Mouse (Mus musculus) myocyte (in vitro differentiated cells): Measurements from ENCODE around the gene Arl9. TPM values are rescaled to one million over a fixed set of nuclear protein-coding genes. Genes with fewer than 3 reads are reported as not detected.
"Not testable (repeated sequence)": the region's sequence is repeated elsewhere in the genome, so short reads cannot be mapped to it uniquely, and the experiment has no call there.

ENCODE experiments used
- H3K27me3 ChIP-seq: one replicate; pipeline ENCODE4 v1.6.1; 2011; ENCODE audit not compliant: control insufficient read depth, insufficient read depth, insufficient read length
- H3K36me3 ChIP-seq: one replicate; pipeline ENCODE4 v1.6.1; 2011; ENCODE audit not compliant: control insufficient read depth, insufficient read depth
- H3K4me2 ChIP-seq: one replicate; pipeline ENCODE4 v1.6.1; 2011; ENCODE audit warnings: low read depth, control low read depth
- H3K4me3 ChIP-seq: one replicate; pipeline ENCODE4 v1.5.1; 2011; ENCODE audit warnings: mild to moderate bottlenecking, control low read depth, moderate library complexity
- H3K79me2 ChIP-seq: one replicate; pipeline ENCODE4 v1.6.1; 2011; ENCODE audit not compliant: control insufficient read depth, insufficient read depth
- H3ac ChIP-seq: one replicate; pipeline ENCODE4 v1.6.1; 2011; ENCODE audit not compliant: control insufficient read depth, insufficient read length
- CEBPB ChIP-seq: IDR thresholded peaks from 2 replicates; pipeline ENCODE4 v1.6.1; 2011; ENCODE audit warnings: mild to moderate bottlenecking, moderate library complexity; ENCODE audit not compliant: poor library complexity, insufficient read depth, severe bottlenecking
- E2F4 ChIP-seq: IDR thresholded peaks from one replicate; pipeline ENCODE4 v1.6.1; 2011; ENCODE audit warnings: mild to moderate bottlenecking, control low read depth, moderate library complexity; ENCODE audit not compliant: insufficient read depth
- MAX ChIP-seq: IDR thresholded peaks from one replicate; pipeline ENCODE4 v1.6.1; 2011; ENCODE audit warnings: low read depth, mild to moderate bottlenecking, control low read depth
- MYOD1 ChIP-seq, 3 experiments: IDR thresholded peaks; one replicate each; pipeline ENCODE4 v1.6.1; 2011; ENCODE audit warnings: control low read depth in 2 of 3, low read depth in 2 of 3, mild to moderate bottlenecking in 2 of 3, moderate library complexity in 1 of 3; ENCODE audit not compliant: insufficient read length in 2 of 3, control insufficient read depth in 1 of 3
- MYOG ChIP-seq, 3 experiments: IDR thresholded peaks; one replicate each; pipeline ENCODE4 v1.6.1; 2011; ENCODE audit warnings: control low read depth in 2 of 3, low read depth in 2 of 3, mild to moderate bottlenecking in 2 of 3; ENCODE audit not compliant: insufficient read length in 2 of 3, control insufficient read depth in 1 of 3, insufficient read depth in 1 of 3
- POLR2A ChIP-seq: IDR thresholded peaks from one replicate; pipeline ENCODE4 v1.6.1; 2011; ENCODE audit warnings: low read depth, mild to moderate bottlenecking, control low read depth, moderate library complexity; ENCODE audit not compliant: insufficient read length
- POLR2AphosphoS2 ChIP-seq: IDR thresholded peaks from one replicate; pipeline ENCODE4 v1.6.1; 2011; ENCODE audit warnings: low read depth, control low read depth; ENCODE audit not compliant: insufficient read length
- REST ChIP-seq: IDR thresholded peaks from one replicate; pipeline ENCODE4 v1.6.1; 2011; ENCODE audit warnings: mild to moderate bottlenecking, control low read depth, moderate library complexity; ENCODE audit not compliant: insufficient read depth, insufficient read length
- SRF ChIP-seq: IDR thresholded peaks from one replicate; pipeline ENCODE4 v1.6.1; 2011; ENCODE audit warnings: low read depth; ENCODE audit not compliant: control insufficient read depth, insufficient read length
- TCF12 ChIP-seq: IDR thresholded peaks from one replicate; pipeline ENCODE4 v1.6.1; 2011; ENCODE audit warnings: mild to moderate bottlenecking, control low read depth; ENCODE audit not compliant: poor library complexity, insufficient read depth, severe bottlenecking
- TCF3 ChIP-seq: IDR thresholded peaks from one replicate; pipeline ENCODE4 v1.6.1; 2011; ENCODE audit warnings: low read depth, control low read depth; ENCODE audit not compliant: insufficient read length
- USF1 ChIP-seq: IDR thresholded peaks from one replicate; pipeline ENCODE4 v1.6.1; 2011; ENCODE audit warnings: low read depth, mild to moderate bottlenecking, control low read depth, moderate library complexity
- polyA plus RNA-seq: library from polyadenylated mRNA; unstranded; fragments of >200 nt; fragmentation: generic; extraction: Trizol; gene quantifications from one replicate; pipeline ENCODE4 v1.2.1, GENCODE M21; 2012; ENCODE audit warnings: missing spikeins

Arl9 gene
- polyA plus RNA-seq, 1 experiment = not detected

DNA sequence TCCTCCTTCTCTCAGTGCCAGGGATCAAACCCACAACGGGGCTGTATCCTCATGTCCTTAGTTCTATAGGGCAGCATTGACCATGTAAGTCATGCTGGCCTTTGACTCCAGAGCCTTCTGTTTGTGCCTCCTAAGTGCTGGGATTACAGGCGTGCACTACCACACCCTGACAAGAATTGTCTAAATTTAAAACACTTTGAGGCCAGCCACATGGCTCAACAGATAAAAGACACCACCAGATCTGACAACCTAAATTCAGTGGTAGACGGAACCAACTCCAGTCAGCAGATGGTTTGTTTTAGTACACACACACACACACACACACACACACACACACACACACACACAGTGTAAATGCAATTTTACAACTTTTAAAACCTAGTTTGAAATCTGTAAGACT is 24.2 kb downstream of the Arl9 start:
- Histone ChIP-seq H3K36me3 (no peaks in the 10 kb centered on the region), H3K4me2 (no peak overlapping the region), H3ac (no peak overlapping the region), H3K79me2 (no peaks in the 10 kb centered on the region), H3K4me3 (no peak overlapping the region), H3K27me3 (peaks cover 13% of the 10 kb centered on the region)
- no peak for TF ChIP-seq SRF
- TF ChIP-seq POLR2AphosphoS2 = no peak
- no peak for TF ChIP-seq TCF12
- TF ChIP-seq E2F4 = no peak
- TF ChIP-seq USF1 = no peak
- TF ChIP-seq CEBPB = no peak
- TF ChIP-seq REST = no peak
- TF ChIP-seq MYOD1 (IDR thresholded peaks at IDR 0.05; ENCODE audit: control insufficient read depth in 1 of 3, insufficient read length in 2 of 3, low read depth in 2 of 3) = no peak
- TF ChIP-seq MYOG (IDR thresholded peaks at IDR 0.05; ENCODE audit: control insufficient read depth in 1 of 3, insufficient read depth in 1 of 3, insufficient read length in 2 of 3, low read depth in 2 of 3) = no peak
- TF ChIP-seq POLR2A = no peak

DNA sequence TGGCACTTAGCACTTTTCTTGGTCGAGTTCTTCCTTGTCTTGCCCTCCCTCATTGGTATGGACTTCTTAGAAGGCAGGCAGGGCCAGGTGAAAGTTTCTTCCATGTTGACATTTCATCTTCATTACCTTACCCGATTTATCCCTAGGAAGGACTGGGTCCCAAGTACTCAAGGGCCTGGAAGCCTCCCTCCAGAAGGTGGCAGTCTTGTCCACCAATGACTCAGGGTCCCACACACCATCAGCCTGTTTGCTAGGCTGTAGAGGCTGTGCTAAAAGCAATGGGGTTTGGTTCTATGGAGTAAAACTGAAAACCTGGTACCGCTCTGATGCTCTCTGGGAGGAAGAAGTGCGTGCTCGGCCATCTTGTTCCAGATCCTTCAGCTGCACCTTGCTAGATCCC is 25.9 kb downstream of the Arl9 start:
- no peaks in the 10 kb centered on the region for H3K36me3 ChIP-seq
- H3K79me2 ChIP-seq = no peaks in the 10 kb centered on the region
- no peak overlapping the region for H3K4me2 ChIP-seq
- H3K27me3 ChIP-seq = peaks cover 13% of the 10 kb centered on the region
- H3ac ChIP-seq = no peak overlapping the region
- no peak overlapping the region for H3K4me3 ChIP-seq
- no peak for TF ChIP-seq TCF3
- no peak for TF ChIP-seq MYOD1 (IDR thresholded peaks at IDR 0.05; ENCODE audit: control insufficient read depth in 1 of 3, insufficient read length in 2 of 3, low read depth in 2 of 3)
- TF ChIP-seq POLR2A = no peak
- no peak for TF ChIP-seq MYOG (IDR thresholded peaks at IDR 0.05; ENCODE audit: control insufficient read depth in 1 of 3, insufficient read depth in 1 of 3, insufficient read length in 2 of 3, low read depth in 2 of 3)
- no peak for TF ChIP-seq CEBPB
- TF ChIP-seq E2F4 = no peak
- TF ChIP-seq MAX = no peak
- no peak for TF ChIP-seq REST
- no peak for TF ChIP-seq TCF12

DNA sequence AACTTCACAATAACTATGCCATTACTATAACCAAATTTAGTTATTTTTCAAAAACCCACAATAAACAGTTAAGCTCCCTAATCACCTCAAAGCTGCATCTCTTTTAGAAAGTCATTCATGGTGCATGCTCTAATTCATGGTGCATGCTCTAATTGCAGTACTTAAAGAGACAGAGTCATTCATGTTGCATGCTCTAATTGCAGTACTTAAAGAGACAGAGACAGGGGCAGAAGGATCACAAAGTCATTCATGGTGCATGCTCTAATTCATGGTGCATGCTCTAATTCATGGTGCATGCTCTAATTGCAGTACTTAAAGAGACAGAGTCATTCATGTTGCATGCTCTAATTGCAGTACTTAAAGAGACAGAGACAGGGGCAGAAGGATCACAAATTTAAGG is 31.2 kb downstream of the Arl9 start:
- not testable (repeated sequence) for H3K79me2 ChIP-seq, H3K36me3 ChIP-seq, H3K4me3 ChIP-seq

DNA sequence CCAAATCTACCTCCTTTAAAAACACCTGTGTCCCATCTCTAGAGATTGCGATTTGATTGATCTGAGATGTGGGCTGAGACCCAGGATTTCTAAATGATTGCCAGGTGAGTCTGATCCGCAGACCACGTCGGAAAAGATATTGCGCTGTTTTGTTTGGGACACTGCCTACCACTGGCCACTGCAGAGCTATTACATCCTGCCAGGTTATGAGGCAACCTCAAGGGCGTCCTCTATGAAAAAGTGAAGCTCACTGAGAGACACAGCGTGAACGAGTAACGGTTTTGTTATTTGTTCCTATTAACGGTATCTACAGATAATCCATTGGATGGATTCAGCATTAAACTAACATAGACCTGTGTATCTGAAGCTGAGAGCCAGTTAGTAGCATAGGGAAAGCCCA is 34.6 kb downstream of the Arl9 start:
- no peaks in the 10 kb centered on the region for H3K36me3 ChIP-seq
- TF ChIP-seq USF1 = no peak
- no peak for TF ChIP-seq POLR2AphosphoS2
- TF ChIP-seq CEBPB = no peak
- TF ChIP-seq MYOD1 (IDR thresholded peaks at IDR 0.05; ENCODE audit: control insufficient read depth in 1 of 3, insufficient read length in 2 of 3, low read depth in 2 of 3) = no peak
- TF ChIP-seq MYOG (IDR thresholded peaks at IDR 0.05; ENCODE audit: control insufficient read depth in 1 of 3, insufficient read depth in 1 of 3, insufficient read length in 2 of 3, low read depth in 2 of 3) = no peak
- TF ChIP-seq SRF = no peak
- no peak for TF ChIP-seq TCF12
- no peak for TF ChIP-seq TCF3
- no peak for TF ChIP-seq E2F4
- no peak for TF ChIP-seq POLR2A
- no peak for TF ChIP-seq REST
- no peak for TF ChIP-seq MAX
- H3K4me2 ChIP-seq = no peak overlapping the region
- no peak overlapping the region for H3ac ChIP-seq
- H3K79me2 ChIP-seq = no peaks in the 10 kb centered on the region
- peaks cover 14% of the 10 kb centered on the region for H3K27me3 ChIP-seq
- no peak overlapping the region for H3K4me3 ChIP-seq

More for the DNA sequence above, 31.2 kb downstream of the Arl9 start:
- H3K27me3 ChIP-seq, H3K4me2 ChIP-seq, H3ac ChIP-seq: not testable (repeated sequence)

DNA sequence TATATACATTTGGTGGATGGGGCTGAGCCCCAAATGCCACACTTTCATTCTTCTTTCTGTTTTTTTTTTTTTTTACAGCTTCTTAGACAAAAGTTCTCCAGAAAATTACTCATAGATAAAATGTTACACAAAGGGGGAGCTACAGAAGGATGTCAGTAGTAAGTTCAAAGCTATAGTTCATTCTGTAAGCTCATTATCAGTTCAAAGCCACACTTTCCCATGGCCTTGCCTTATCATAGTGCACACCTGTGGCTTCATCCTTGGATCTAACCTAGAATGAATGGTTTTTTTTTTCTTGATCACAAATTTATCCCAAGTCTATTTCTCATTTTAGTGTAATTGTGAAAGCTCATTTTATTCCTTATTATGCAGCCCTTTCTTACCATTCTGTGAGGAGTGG is 35.5 kb downstream of the Arl9 start:
- H3ac ChIP-seq = no peak overlapping the region
- H3K4me2 ChIP-seq = no peak overlapping the region
- no peaks in the 10 kb centered on the region for H3K36me3 ChIP-seq
- no peaks in the 10 kb centered on the region for H3K79me2 ChIP-seq
- peaks cover 23% of the 10 kb centered on the region for H3K27me3 ChIP-seq
- TF ChIP-seq TCF3 = no peak
- TF ChIP-seq MAX = no peak
- no peak for TF ChIP-seq REST
- TF ChIP-seq MYOG (IDR thresholded peaks at IDR 0.05; ENCODE audit: control insufficient read depth in 1 of 3, insufficient read depth in 1 of 3, insufficient read length in 2 of 3, low read depth in 2 of 3) = no peak
- TF ChIP-seq SRF = no peak
- TF ChIP-seq TCF12 = no peak
- no peak for TF ChIP-seq CEBPB
- no peak for TF ChIP-seq E2F4
- no peak for TF ChIP-seq POLR2A
- no peak for TF ChIP-seq USF1
- no peak for TF ChIP-seq MYOD1 (IDR thresholded peaks at IDR 0.05; ENCODE audit: control insufficient read depth in 1 of 3, insufficient read length in 2 of 3, low read depth in 2 of 3)
- TF ChIP-seq POLR2AphosphoS2 = no peak
- no peak overlapping the region for H3K4me3 ChIP-seq
